Mouse (Mus musculus) megakaryocyte, embryonic 14.5 days (primary cell): Measurements from ENCODE around the gene Klhl20.
"Not testable (repeated sequence)": the region's sequence is repeated elsewhere in the genome, so short reads cannot be mapped to it uniquely, and the experiment has no call there.

Experiments used
- FLI1 ChIP-seq: IDR thresholded peaks from 2 replicates; pipeline ENCODE4 v1.6.1; 2012; ENCODE audit warnings: low read length, inconsistent platforms, mixed read lengths
- GATA1 ChIP-seq: IDR thresholded peaks from 3 replicates; pipeline ENCODE4 v1.6.1; 2012; ENCODE audit warnings: mixed read lengths, low read length, inconsistent platforms, borderline replicate concordance

DNA sequence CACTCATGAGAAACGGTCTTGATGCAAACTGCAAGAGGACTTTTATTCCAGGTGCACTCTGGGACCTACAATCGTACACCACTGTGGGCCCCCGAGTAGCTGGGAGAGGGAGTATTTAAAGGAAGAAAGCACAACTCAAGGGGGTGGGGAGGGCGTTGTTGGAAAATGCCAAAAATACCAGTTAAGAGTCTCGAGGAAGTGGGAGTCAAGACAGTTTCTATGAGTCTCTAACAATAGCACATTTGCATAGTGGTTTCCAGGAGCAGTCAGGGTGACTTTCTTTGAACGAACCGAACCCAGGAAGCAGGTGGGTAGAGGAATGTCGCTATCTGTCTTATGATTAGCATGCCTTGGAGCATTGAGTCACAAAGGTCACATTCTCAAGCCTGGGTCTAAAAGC, 14.3 kb upstream of the Klhl20 start:
- not testable (repeated sequence) for TF ChIP-seq GATA1, FLI1
